Mouse (Mus musculus) left cerebral cortex, adult 6 months (tissue): Measurements from ENCODE around the gene Armcx2. TPM values are rescaled to one million over a fixed set of nuclear protein-coding genes. Genes with fewer than 3 reads are reported as not detected.

ENCODE experiments used
- long read RNA-seq, 2 experiments: library from polyadenylated mRNA; unstranded; transcript quantifications; one replicate each; pipeline ENCODE4 v2.0.0; 2019 to 2020
- polyA plus RNA-seq: library from polyadenylated mRNA; unstranded; fragments of <200 nt; fragmentation: Nextera tagmentation; gene quantifications from 2 replicates; pipeline ENCODE4 v1.2.3, GENCODE M21; 2021

Armcx2 gene
- polyA plus RNA-seq = 15.1 and 18.3 TPM in 2 replicates
- long read RNA-seq, experiment 1, transcript Armcx2-201 (6 exons, 3,384 nt) = minor isoform, 13 of 204 reads
- long read RNA-seq, experiment 1, transcript Armcx2-202 (6 exons, 3,666 nt) = major isoform, 81 of 204 reads
- long read RNA-seq, experiment 1, partial matches to known transcripts = 20 of 204 reads
- long read RNA-seq, experiment 1, other reads (novel, unspliced or antisense) = 85 of 204 reads
- long read RNA-seq, experiment 2, partial matches to known transcripts = 1 of 27 reads
- long read RNA-seq, experiment 2, other reads (novel, unspliced or antisense) = 25 of 27 reads

GRCm38 (mm10) chrX:134808755-134809224 lies at the start of gene Armcx2:
TSS of gene Armcx2 (minus strand) at chrX:134809221.

GRCm38 (mm10) chrX:134756434-134757292 lies 52.4 kb downstream of the Armcx2 start, which contains the start of gene Armcx3:
TSS of gene Armcx3 (plus strand) at chrX:134756595.

Other genes starting within 250 kb of the Armcx2 start
- gene Btk, start 225.7 kb downstream of the Armcx2 start, polyA plus RNA-seq = 0.49 and 0.53 TPM in 2 replicates
- gene Rpl36a, start 223.6 kb downstream of the Armcx2 start, polyA plus RNA-seq = 1,174 and 1,311 TPM in 2 replicates
- gene Gla, start 208.1 kb downstream of the Armcx2 start, polyA plus RNA-seq = 1.9 and 3.5 TPM in 2 replicates
- 78.8 and 104 TPM in 2 replicates for gene Hnrnph2, start 208.0 kb downstream of the Armcx2 start, polyA plus RNA-seq
- gene Armcx4, start 122.7 kb downstream of the Armcx2 start, polyA plus RNA-seq = 1.1 and 1.3 TPM in 2 replicates
- gene Armcx1, start 91.3 kb downstream of the Armcx2 start, polyA plus RNA-seq = 39.9 and 48.8 TPM in 2 replicates
- 3.1 and 3.2 TPM in 2 replicates for gene Armcx6, start 57.8 kb downstream of the Armcx2 start, polyA plus RNA-seq
- gene Armcx3, start 52.6 kb downstream of the Armcx2 start, polyA plus RNA-seq = 41.7 and 56.6 TPM in 2 replicates
- gene Nxf2, start 155.5 kb upstream of the Armcx2 start, polyA plus RNA-seq = 0.21 TPM in 1 of 2 replicates, not detected in the other
- 6.9 and 8.4 TPM in 2 replicates for gene Zmat1, start 200.0 kb upstream of the Armcx2 start, polyA plus RNA-seq